Mouse (Mus musculus): ENCODE data around the gene Mtx1.

- TF ChIP-seq CTCF (IDR thresholded peaks at IDR 0.05; ENCODE audit: control insufficient read depth, insufficient read depth, low read length) (no peak), POLR2A (IDR thresholded peaks at IDR 0.05; ENCODE audit: borderline replicate concordance, control insufficient read depth, low read depth, low read length) (no peak)
These were observed 12.0 kb downstream of the Mtx1 start, which contains the start of gene Thbs3 for GRCm38 (mm10) chr3:89214681-89215411.
